Mouse (Mus musculus): ENCODE measurements at regions not wholly inside any gene's neighbourhood (a gene's known extent, or its start where the extent isn't known, plus 50 kb on each side); places are given as distances from the start of the nearest gene placed in this dataset.

DNA sequence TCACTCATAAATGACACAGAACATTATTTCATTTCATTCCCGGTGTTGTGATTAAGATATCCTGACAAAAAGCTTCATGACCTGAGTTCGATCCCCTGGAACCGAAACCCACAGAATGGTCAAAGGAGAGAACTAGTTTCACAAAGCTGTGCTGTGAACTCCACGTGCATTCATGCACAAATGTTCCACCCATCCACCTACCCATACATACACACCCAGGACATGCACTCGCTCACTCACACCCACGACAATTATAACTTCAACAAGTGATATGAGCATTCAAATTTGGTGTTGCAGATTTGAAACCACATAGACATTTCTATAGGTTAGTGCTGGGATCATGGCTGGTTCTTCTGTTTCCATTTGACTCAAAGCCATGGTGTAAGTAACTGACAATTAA lies 243.4 kb downstream of the Gm11361 start:
- TF ChIP-seq MYC (IDR thresholded peaks at IDR 0.05; ENCODE audit: low read depth, low read length): no peak
- TF ChIP-seq GATA1 (IDR thresholded peaks at IDR 0.05; ENCODE audit: low read depth, low read length): no peak
- TF ChIP-seq TCF12 (IDR thresholded peaks at IDR 0.05; ENCODE audit: low read depth, low read length): no peak
- no peak for TF ChIP-seq SMC3 (IDR thresholded peaks at IDR 0.05; ENCODE audit: low read depth, low read length)
- no peak for TF ChIP-seq RCOR1 (IDR thresholded peaks at IDR 0.05; ENCODE audit: low read depth, low read length)
- TF ChIP-seq ETS1 (IDR thresholded peaks at IDR 0.05; ENCODE audit: low read depth, low read length): no peak
- TF ChIP-seq RAD21 (IDR thresholded peaks at IDR 0.05; ENCODE audit: low read depth, low read length): no peak
- no peak for TF ChIP-seq NRF1 (IDR thresholded peaks at IDR 0.05; ENCODE audit: insufficient read depth, low read depth, low read length, poor library complexity, severe bottlenecking)
- TF ChIP-seq POLR2A (IDR thresholded peaks at IDR 0.05; ENCODE audit: control insufficient read depth in 1 of 2, insufficient read depth in 1 of 2, low read depth in 1 of 2, low read length in 2 of 2, poor library complexity in 1 of 2): no peak
- TF ChIP-seq MXI1 (IDR thresholded peaks at IDR 0.05; ENCODE audit: low read depth, low read length): no peak
- TF ChIP-seq E2F4 (IDR thresholded peaks at IDR 0.05; ENCODE audit: borderline replicate concordance, low read depth, low read length): no peak
- TF ChIP-seq KAT2A (conservative IDR thresholded peaks at IDR 0.05; ENCODE audit: low read depth, low read length): no peak
- TF ChIP-seq EP300 (IDR thresholded peaks at IDR 0.05; ENCODE audit: low read depth in 1 of 2, low read length in 2 of 2): no peak
- TF ChIP-seq ZC3H11A (IDR thresholded peaks at IDR 0.05; ENCODE audit: low read depth, low read length): no peak
- no peak for TF ChIP-seq MAX (IDR thresholded peaks at IDR 0.05; ENCODE audit: low read length)
- no peak for TF ChIP-seq MYB (IDR thresholded peaks at IDR 0.05; ENCODE audit: low read depth, low read length)
- TF ChIP-seq USF2 (IDR thresholded peaks at IDR 0.05; ENCODE audit: borderline replicate concordance in 1 of 2, insufficient read depth in 1 of 2, low read depth in 1 of 2, low read length in 2 of 2): no peak
- no peak for TF ChIP-seq HCFC1 (IDR thresholded peaks at IDR 0.05; ENCODE audit: low read depth, low read length)
- TF ChIP-seq TBP (IDR thresholded peaks at IDR 0.05; ENCODE audit: low read depth, low read length): no peak
- no peak for TF ChIP-seq MEF2A (IDR thresholded peaks at IDR 0.05; ENCODE audit: extremely low read depth, insufficient replicate concordance, low read depth, low read length, poor library complexity, severe bottlenecking)
- no peak overlapping the region for H3K4me3 ChIP-seq (ENCODE audit: control insufficient read depth in 1 of 2, insufficient read depth in 1 of 2, low read depth in 2 of 2, low read length in 2 of 2)
- no peaks in the 10 kb centered on the region for H3K79me2 ChIP-seq (ENCODE audit: control insufficient read depth, insufficient read depth, low read length, poor library complexity)
- no peaks in the 10 kb centered on the region for H3K4me1 ChIP-seq (ENCODE audit: control insufficient read depth in 1 of 2, insufficient read depth in 2 of 2, low read length in 2 of 2)
- H3K27me3 ChIP-seq (ENCODE audit: control insufficient read depth in 1 of 2, insufficient read depth in 2 of 2, low read length in 2 of 2): no peaks in the 10 kb centered on the region
- no peaks in the 10 kb centered on the region for H3K36me3 ChIP-seq (ENCODE audit: control insufficient read depth in 1 of 2, insufficient read depth in 2 of 2, low read length in 2 of 2)
- no peak overlapping the region for H3K27ac ChIP-seq (ENCODE audit: control insufficient read depth, low read depth, low read length)
- no peaks in the 10 kb centered on the region for H3K9me3 ChIP-seq (replicated peaks; ENCODE audit: insufficient read depth, low read length)
- H3K9ac ChIP-seq (ENCODE audit: control insufficient read depth, low read depth, low read length, poor library complexity, severe bottlenecking): no peak overlapping the region
- no peak for DNase-seq (ENCODE audit: low read depth, low spot score)

DNA sequence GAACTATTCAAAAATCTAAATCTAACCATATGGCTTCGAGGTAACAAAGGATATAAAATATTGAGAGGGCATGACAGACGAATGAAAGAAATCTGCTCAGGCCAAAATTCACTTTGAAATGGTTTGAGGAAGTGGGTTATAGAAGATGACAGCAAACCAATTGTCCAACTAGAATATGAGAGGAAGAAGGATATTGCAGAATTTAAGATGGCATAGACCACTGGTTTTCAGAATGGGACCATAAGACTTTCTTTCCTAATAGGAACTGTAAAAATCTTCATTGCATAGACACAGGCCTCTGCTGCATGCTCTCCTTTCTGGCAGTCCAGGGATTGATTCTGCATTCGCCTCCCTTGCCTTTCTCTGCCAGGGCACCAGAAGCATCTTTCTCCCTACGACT lies 240.2 kb downstream of the Gm11361 start:
- TF ChIP-seq TCF12 (IDR thresholded peaks at IDR 0.05; ENCODE audit: low read depth, low read length) (no peak), MYC (IDR thresholded peaks at IDR 0.05; ENCODE audit: low read depth, low read length) (no peak), KAT2A (conservative IDR thresholded peaks at IDR 0.05; ENCODE audit: low read depth, low read length) (no peak), ZKSCAN1 (IDR thresholded peaks at IDR 0.05; ENCODE audit: low read depth, low read length) (no peak), CTCF (IDR thresholded peaks at IDR 0.05 in 2 of 3, conservative IDR thresholded peaks at IDR 0.05 in 1 of 3; ENCODE audit: control insufficient read depth in 1 of 3, insufficient read depth in 1 of 3, low read depth in 2 of 3, low read length in 3 of 3, poor library complexity in 1 of 3, severe bottlenecking in 1 of 3) (no peak), BHLHE40 (IDR thresholded peaks at IDR 0.05; ENCODE audit: borderline replicate concordance, low read depth, low read length) (no peak)
- Histone ChIP-seq H3K79me2 (ENCODE audit: control insufficient read depth, insufficient read depth, low read length, poor library complexity) (no peaks in the 10 kb centered on the region), H3K27me3 (ENCODE audit: control insufficient read depth in 1 of 2, insufficient read depth in 2 of 2, low read length in 2 of 2) (no peaks in the 10 kb centered on the region), H3K9ac (ENCODE audit: control insufficient read depth, low read depth, low read length, poor library complexity, severe bottlenecking) (no peak overlapping the region), H3K27ac (ENCODE audit: control insufficient read depth, low read depth, low read length) (no peak overlapping the region), H3K4me3 (ENCODE audit: control insufficient read depth in 1 of 2, insufficient read depth in 1 of 2, low read depth in 2 of 2, low read length in 2 of 2) (no peak overlapping the region), H3K4me1 (ENCODE audit: control insufficient read depth in 1 of 2, insufficient read depth in 2 of 2, low read length in 2 of 2) (no peaks in the 10 kb centered on the region), H3K9me3 (replicated peaks; ENCODE audit: insufficient read depth, low read length) (no peaks in the 10 kb centered on the region), H3K36me3 (ENCODE audit: control insufficient read depth in 1 of 2, insufficient read depth in 2 of 2, low read length in 2 of 2) (no peaks in the 10 kb centered on the region)
- DNase-seq (ENCODE audit: low read depth, low spot score): no peak

Measured in MEL (cell line).